Mouse (Mus musculus) lung, adult 2 months (tissue): ENCODE results near the gene Gsk3a.

Experiments used
- CTCF ChIP-seq: fragments of 200-500 bp; IDR thresholded peaks from 2 replicates; pipeline ENCODE4 v1.5.1; 2011; ENCODE audit warnings: mild to moderate bottlenecking, low read length, control low read depth; ENCODE audit not compliant: insufficient read depth
- POLR2A ChIP-seq: fragments of 200-500 bp; IDR thresholded peaks from 2 replicates; pipeline ENCODE4 v1.6.1; 2011; ENCODE audit warnings: low read depth, mild to moderate bottlenecking, control low read depth, low read length, borderline replicate concordance; ENCODE audit errors: extremely low read depth

DNA sequence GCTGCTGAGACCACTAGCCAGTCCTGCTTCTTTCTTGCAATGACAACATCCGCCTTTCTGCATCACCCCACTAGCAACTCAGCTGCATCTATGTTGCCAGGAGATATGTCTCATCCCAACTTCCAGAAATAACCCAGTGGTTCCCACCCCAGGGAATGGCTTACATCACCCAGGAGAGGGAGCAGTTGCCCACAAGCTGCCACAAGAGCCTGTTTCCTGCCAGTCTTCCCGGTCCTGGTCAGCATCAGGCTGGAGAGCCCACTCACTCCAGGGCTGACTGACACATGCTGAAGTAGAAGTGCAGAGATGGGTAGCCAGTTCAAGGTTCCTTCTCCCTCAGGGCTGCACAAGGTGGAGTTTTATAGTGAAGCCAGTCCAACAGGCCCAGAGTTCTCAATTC is 3.4 kb upstream of the Gsk3a start:
- TF ChIP-seq CTCF (peak; percentile 77), POLR2A (no peak)
